ENCODE assay signal across 17 mouse cellular contexts in the genomic region with DNA sequence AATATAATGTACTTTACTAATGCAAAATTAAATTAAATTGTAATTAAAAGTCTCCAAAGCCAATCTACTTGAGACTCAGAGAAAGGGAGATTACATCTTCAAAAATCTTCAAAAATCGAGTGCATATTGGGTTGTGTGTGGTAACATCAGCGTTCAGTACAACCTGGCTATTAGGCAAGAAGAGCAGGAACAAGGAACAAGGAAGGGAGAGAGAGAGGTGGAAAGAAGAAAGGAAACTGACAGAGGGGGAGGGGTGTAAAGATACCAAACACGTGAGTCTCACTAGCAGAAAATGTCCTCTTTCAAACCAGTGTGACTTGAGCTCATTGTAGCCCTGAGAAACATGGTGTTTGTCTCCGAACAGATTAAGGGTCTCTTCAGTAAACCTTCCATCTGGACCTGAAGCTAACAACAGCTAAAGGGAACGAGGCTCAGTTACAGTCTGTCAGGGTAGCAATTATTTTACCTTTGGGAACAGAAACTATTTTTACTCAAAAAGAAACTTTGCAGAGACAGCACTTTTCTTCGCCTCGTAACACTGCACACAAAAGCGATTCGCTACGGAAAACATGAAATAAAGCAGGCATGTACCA.
DNase-seq lines count a peak whose midpoint lies in the region; ATAC-seq and TF ChIP-seq lines count a peak whose summit lies in the region.
"Had no signal": no experiment of that assay in that cellular context is flagged by ENCODE, and none has a peak within 500 bp of the region (broad histone marks: within the 10 kb centered on the region; RNA-seq: fewer than 3 reads in every experiment).

No protein-coding gene starts in this region.

- TF ChIP-seq CTCF in gastrocnemius, adult 2 months (IDR thresholded peaks at IDR 0.05): no peak
- no peak for TF ChIP-seq CTCF in bone marrow macrophage, adult 2 months (IDR thresholded peaks at IDR 0.05; ENCODE audit: low read depth, low read length)

- peaks cover 44% of the 10 kb centered on the region for H3K4me1 ChIP-seq in kidney, embryonic 16.5 days (ENCODE audit: insufficient read depth, low read length)
- peaks cover 49% of the 10 kb centered on the region for H3K4me1 ChIP-seq in bone marrow macrophage, adult 2 months (ENCODE audit: control insufficient read depth, insufficient read depth, low read length)
- peaks cover 10% of the 10 kb centered on the region; the same call in 1 of the 2 replicates for H3K4me1 ChIP-seq in limb, embryonic 14.5 days (ENCODE audit: control insufficient read depth, insufficient read depth, low read length)

- H3K4me3 ChIP-seq in gastrocnemius, adult 2 months: peak overlapping the region; percentile 67
- H3K4me3 ChIP-seq in kidney, embryonic 16.5 days (ENCODE audit: low read length): peak overlapping the region; percentile 11; the same call in 1 of the 2 replicates
- no peak overlapping the region for H3K4me3 ChIP-seq in bone marrow macrophage, adult 2 months (ENCODE audit: insufficient read depth, low read length)
- no peak overlapping the region for H3K4me3 ChIP-seq in limb, embryonic 14.5 days (replicated peaks; ENCODE audit: low read length)
- H3K4me3 ChIP-seq: intestine, embryonic 15.5 days; left cerebral cortex, adult 2 months; liver, embryonic 15.5 days; myocyte had no signal

- H3K27me3 ChIP-seq in kidney, embryonic 16.5 days (ENCODE audit: insufficient read depth, low read length): no peaks in the 10 kb centered on the region
- H3K27me3 ChIP-seq in limb, embryonic 14.5 days (ENCODE audit: control insufficient read depth, insufficient read depth, low read length): no peaks in the 10 kb centered on the region
- H3K27me3 ChIP-seq: intestine, embryonic 15.5 days had no signal

- H3K4me2 ChIP-seq in kidney, embryonic 16.5 days (replicated peaks; ENCODE audit: low read depth, low read length): peak overlapping the region; percentile 39
- peak overlapping the region; percentile 24 for H3K4me2 ChIP-seq in limb, embryonic 14.5 days (replicated peaks; ENCODE audit: low read depth, low read length, severe bottlenecking)
- H3K4me2 ChIP-seq: intestine, embryonic 15.5 days; liver, embryonic 15.5 days had no signal

- no peak overlapping the region for H3K9ac ChIP-seq in kidney, embryonic 16.5 days (replicated peaks; ENCODE audit: low read length)
- H3K9ac ChIP-seq in limb, embryonic 14.5 days (ENCODE audit: low read depth, low read length, severe bottlenecking): 0 out of 2 replicates have a peak overlapping the region, but pooled peaks have one; percentile 1
- H3K9ac ChIP-seq: intestine, embryonic 15.5 days; liver, embryonic 15.5 days had no signal

- 40% methylated on average over 10 of the region's 10 CpGs for WGBS in kidney, embryonic 16.5 days
- 28% methylated on average over 10 of the region's 10 CpGs for WGBS in limb, embryonic 14.5 days

- H3K36me3 ChIP-seq in kidney, embryonic 16.5 days (ENCODE audit: insufficient read depth, low read length): no peaks in the 10 kb centered on the region
- no peaks in the 10 kb centered on the region for H3K36me3 ChIP-seq in limb, embryonic 14.5 days (ENCODE audit: control insufficient read depth, insufficient read depth, low read length)
- H3K36me3 ChIP-seq: G1E; intestine, embryonic 15.5 days; liver, embryonic 15.5 days had no signal

- TF ChIP-seq POLR2A in bone marrow macrophage, adult 2 months (IDR thresholded peaks at IDR 0.05; ENCODE audit: borderline replicate concordance, low read depth, low read length): no peak
- no peak for TF ChIP-seq POLR2A in limb, embryonic 14.5 days (IDR thresholded peaks at IDR 0.05; ENCODE audit: borderline replicate concordance, extremely low read depth, insufficient read depth, insufficient read length)

- intact Hi-C loops in gastrocnemius, adult 2 months (cut with DNase I): no loop called here

- no peak for ATAC-seq in kidney, embryonic 16.5 days (ENCODE audit: low FRiP score, low TSS enrichment)
- peak; percentile 65 for ATAC-seq in limb, embryonic 14.5 days (ENCODE audit: low FRiP score, low read depth)
- ATAC-seq: intestine, embryonic 15.5 days had no signal

- no peaks in the 10 kb centered on the region for H3K9me3 ChIP-seq in kidney, embryonic 16.5 days (ENCODE audit: low read length)
- no peaks in the 10 kb centered on the region for H3K9me3 ChIP-seq in limb, embryonic 14.5 days (ENCODE audit: control insufficient read depth, low read length)
- H3K9me3 ChIP-seq: G1E; intestine, embryonic 15.5 days; liver, embryonic 15.5 days had no signal

- no peak for DNase-seq in gastrocnemius, adult 2 months
- DNase-seq in gastrocnemius, adult 18-20 months (ENCODE audit: low spot score): no peak
- DNase-seq in kidney, adult 9 months: no peak
- no peak for DNase-seq in limb, embryonic 14.5 days (ENCODE audit: low spot score)
- DNase-seq in yolk sac, embryonic 10.5 days (ENCODE audit: low spot score): no peak
- no peak for DNase-seq in gastrocnemius, postnatal 25 days
- DNase-seq: adrenal gland, postnatal 36 days; cerebellum, adult 11 months; heart, postnatal 14 days had no signal

- peak overlapping the region; percentile 39 for H3K27ac ChIP-seq in gastrocnemius, adult 2 months
- H3K27ac ChIP-seq in kidney, embryonic 16.5 days (ENCODE audit: low read length): no peak overlapping the region
- peak overlapping the region; percentile 31; the same call in 1 of the 2 replicates for H3K27ac ChIP-seq in bone marrow macrophage, adult 2 months (ENCODE audit: insufficient read depth, low read depth, low read length)
- no peak overlapping the region for H3K27ac ChIP-seq in limb, embryonic 14.5 days (replicated peaks; ENCODE audit: low read depth, low read length)
- H3K27ac ChIP-seq: intestine, embryonic 15.5 days; left cerebral cortex, adult 2 months; liver, embryonic 15.5 days; macrophage had no signal

Comparison
In these comparisons a context has a peak if more than half of its experiments do, and no peak if none do; other contexts are left out.
1. H3K27ac ChIP-seq: peak in gastrocnemius, adult 2 months (single experiment) and bone marrow macrophage, adult 2 months (single experiment); none in kidney, embryonic 16.5 days (single experiment) and limb, embryonic 14.5 days (single experiment).
2. H3K4me3 ChIP-seq: peak in gastrocnemius, adult 2 months (single experiment) and kidney, embryonic 16.5 days (single experiment); none in bone marrow macrophage, adult 2 months (single experiment) and limb, embryonic 14.5 days (single experiment).